Mouse (Mus musculus) spleen, postnatal 36 days (tissue): Measurements from ENCODE around the gene Trpc4.

Experiments
- DNase-seq, 2 experiments: peaks; one replicate each; pipeline ENCODE4 v3.0.0; 2022; ENCODE audit warnings: low spot score in 2 of 2, mixed read lengths in 1 of 2

The Trpc4 gene

DNA sequence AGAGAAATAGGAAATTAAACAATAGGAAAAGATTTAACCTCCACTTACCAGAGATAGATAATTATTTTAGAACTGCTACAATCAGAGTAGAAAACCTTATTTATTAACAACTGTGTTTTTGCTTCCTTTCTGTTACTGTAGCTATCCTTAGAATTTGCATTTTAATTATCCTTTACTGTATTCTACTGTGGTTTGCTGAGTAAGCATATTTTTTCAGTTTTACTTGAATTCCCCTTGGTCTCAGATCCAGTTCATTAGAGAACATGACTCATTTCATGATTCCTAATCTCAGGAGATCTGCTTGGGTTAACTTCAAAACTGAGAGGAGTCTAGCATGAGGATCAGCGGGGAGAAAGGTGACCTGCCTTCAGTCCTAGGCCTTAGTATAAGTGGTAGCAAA lies 111.1 kb downstream of the Trpc4 start:
- no peak for DNase-seq

DNA sequence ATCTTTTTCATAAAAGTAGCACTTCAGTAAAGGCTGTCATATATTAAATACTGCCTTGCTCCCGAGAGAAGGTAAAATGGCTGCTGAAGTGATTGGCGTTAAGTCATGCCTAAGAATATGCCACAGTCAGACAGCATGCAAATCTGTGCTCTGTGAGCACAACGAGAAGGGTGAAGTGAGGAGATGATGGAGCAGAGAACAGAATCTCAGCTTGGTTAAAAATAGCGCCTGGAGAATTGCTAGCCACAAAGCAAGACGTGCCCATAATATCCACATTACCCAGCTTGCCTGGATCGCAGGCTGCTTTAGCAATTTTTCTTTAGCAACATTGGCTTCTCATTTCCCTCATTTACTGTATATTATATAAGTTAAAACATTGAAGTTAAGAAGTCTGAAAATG lies 113.3 kb downstream of the Trpc4 start:
- no peak for DNase-seq

DNA sequence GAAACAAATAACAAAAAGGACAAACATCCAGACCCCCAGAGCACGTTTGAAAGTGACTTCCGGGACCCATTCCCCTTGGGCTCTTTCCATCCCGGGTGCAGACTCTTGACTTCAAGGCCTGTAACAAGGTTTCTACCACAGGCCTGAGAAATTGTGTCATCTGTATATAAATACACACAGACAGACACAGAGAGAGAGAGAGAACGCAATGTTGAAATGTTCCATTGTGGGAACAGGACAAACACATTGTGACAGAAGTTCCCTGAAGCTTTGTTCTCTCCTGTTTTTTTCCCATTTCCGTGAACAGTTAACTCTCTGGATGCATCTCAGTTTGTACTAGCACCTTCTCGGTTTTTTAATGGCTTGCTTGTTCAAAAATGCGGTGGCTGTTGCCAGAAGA lies 118.8 kb downstream of the Trpc4 start:
- DNase-seq: no peak

DNA sequence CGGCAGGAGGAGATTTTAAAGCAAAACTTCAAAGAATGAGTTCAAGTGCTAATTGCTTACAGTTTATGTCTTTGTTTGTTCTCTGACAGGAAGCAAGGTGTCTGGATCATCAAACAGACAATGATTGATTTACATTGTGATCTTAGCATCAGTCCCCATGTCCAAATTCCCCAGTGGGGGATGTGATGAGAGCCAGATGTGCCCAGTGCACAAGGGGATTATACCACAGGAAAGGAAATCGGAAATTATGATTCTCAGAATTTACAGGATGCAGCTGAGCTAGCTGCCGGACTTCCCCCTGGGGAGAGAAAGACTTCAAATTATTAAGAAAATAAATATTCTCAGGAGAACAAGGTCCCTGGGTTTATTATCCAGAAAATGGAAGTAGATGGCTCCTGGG lies 133.9 kb downstream of the Trpc4 start:
- DNase-seq: no peak

DNA sequence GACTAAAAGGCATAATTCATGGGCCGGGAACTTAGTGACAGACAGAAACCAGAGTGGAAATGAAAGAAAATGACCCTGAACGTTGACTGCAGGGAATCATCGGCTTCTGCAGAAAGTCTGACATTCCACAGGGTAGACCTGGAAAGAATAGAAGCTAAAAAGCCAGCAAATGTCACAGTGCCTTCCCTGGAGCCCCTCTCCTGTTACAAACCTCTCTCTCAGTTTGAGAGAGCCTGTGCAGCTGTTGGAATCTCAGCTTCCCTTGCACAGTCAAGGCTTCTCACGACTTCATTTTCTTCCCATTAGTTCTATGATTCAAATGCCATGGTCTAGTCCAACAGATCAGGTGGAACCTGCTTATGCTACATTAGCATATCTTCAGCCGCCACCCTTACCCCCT lies 154.8 kb downstream of the Trpc4 start:
- DNase-seq: no peak

DNA sequence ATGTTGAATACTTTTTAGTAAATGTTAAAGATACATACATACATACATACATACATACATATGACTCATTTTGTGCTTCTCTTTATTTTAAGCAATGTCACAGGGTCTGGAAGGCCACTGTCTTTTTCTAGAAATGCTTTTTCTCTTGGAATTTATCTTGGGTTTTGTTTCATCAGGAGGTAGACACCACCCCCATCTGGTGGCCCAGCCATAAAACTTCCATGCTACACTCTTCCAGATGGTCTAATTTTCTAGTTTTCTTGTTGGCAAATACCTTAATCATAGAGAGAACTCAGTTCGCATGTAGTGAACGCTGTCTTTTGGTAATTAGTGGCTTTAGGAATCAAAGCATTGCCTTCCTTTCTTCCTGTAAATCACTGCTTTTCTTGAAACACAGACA lies 158.2 kb downstream of the Trpc4 start:
- DNase-seq: no peak

DNA sequence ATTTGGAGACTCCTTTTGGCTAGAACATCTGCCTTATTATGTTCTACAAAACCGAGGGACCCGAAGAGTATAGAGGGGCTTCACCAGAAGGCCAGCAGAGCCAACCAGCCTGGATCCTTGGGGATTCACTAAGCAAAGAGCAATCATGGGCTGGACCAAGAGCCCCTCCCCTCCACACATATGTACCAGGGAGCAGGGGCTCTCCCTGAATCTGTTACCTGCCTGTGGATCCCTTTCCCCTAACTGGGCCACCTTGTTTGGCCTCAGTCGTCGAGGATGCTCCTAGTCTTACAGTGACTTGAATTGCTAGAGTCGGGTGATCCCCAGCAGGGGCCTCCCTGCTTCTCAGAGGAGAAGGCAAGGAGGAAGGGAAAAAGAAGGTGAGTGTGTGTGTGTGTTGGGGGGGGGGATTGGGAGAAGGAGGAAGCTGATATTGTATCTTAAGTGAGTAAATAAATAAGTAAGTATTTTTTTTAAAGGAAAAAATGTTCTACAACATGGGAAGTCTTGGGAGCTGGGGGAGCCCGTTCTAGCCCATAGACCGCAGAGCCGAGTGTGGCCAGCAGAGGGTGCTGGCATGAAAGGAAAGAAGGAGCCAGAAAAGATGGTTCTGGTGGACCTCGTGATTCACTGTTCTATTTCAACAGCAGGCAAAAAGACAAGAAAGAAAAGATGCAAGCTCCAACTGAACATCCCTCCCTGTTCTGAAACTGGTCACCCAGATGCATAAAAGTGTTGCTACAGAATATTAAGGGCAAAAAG lies 197.2 kb downstream of the Trpc4 start:
- DNase-seq: peak; percentile 19 to 21

DNA sequence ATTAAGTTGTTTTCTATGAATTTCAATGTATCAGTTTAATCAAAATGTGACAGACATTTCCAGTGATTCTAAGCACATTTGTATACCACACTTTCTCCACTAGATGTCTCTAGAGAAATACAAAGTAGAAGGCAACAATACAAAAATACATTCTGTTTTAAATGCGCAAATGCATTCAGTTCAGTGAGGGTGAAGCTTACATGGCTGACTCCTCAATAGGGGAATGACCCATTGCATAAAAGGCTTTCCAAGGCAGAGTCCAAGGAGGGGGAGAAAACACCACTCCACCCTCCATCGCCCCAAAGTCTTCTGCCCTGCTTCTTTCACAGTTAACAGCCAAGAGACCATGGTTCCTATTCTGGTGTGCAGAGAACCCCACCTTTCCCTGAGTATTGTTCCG lies 201.7 kb downstream of the Trpc4 start:
- DNase-seq: no peak

DNA sequence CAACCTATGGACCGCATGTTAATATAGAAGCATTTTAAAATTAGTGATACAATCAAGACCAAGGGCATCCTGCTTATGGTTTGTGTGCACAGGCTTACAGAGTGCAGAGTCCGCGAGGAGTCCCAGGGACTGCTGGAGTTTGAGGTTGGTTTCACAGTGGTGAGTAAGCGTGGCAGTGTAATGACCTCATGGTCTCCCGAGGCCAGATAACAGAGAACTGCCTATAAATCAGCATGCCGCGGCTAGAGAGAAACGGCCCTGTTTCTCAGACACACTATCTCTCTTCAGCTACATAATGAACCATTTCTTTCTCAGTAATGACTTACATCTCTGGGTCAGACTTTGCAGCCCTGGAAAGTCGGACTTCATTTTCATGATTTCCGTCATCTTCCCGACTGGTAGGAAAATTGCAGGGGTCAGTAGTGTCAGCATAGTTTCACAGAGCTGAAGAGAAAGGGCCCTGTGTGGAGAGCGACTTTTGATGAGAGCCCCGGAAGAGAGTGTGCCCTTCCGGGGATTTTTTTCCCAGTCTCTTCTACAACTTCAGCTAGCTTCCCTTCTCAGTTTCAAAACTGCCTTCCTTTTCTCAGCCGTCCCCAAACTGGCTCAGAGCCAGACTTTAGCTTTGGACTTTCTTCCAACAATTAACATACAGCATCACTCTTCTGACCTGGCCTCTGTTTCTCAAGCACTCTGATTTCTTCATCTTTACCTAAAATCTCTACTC lies 202.8 kb downstream of the Trpc4 start:
- peak in 1 of 2 experiments; percentile 8 for DNase-seq

DNA sequence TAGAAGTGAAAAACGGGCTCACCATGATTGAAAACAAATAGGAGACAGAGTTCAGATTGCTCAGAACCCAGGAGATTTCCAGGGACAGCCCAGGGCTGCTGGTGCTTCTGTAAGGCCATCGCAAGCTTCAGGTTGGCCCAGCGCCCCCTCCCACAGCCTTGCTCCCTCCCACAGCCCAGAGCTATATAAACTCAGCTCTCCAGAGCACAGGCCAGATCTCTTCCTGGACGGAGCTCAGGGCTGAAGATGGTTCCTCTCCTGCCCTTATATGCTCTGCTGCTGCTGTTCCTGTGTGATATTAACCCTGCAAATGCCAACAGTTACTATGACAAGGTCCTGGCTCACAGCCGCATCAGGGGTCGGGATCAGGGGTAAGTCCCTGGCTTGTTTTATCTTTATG lies 205.1 kb downstream of the Trpc4 start, which contains the start of gene Postn:
Gene Postn (plus strand): TSS at position 213 of the 400 bp plus-strand sequence.
- DNase-seq: no peak

DNA sequence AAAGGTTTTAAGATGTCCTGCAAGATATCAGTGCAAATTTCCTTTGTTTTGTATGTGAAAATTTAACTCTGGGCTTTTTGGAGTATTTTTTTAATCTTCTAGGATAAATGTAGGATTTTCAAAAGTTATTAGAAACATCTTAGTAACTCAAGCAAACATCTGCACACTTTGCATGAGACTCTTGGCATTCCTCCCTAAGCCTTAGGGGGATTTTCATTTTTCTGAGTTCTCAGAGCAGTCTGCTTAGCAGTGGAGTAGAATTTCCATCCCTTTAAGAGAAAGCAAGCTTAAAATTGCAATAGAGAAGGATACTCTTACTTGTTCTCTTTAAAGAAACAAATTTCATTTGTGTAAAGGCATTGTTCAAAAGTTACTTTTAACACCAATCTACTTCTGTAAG lies 205.8 kb downstream of the Trpc4 start:
- no peak for DNase-seq
